Mouse (Mus musculus) lung, embryonic 14.5 days (tissue): ENCODE results near the gene Lhfp. TPM values are rescaled to one million over a fixed set of nuclear protein-coding genes. Genes with fewer than 3 reads are reported as not detected.
"Not testable (repeated sequence)": the region's sequence is repeated elsewhere in the genome, so short reads cannot be mapped to it uniquely, and the experiment has no call there.

Source experiments
- ATAC-seq: fragments of 200-750 bp; cut with Nextera tagmentation; 2 replicates; pipeline ENCODE4 v1.8.0; 2017; ENCODE audit warnings: mild to moderate bottlenecking, moderate TSS enrichment, moderate library complexity; ENCODE audit not compliant: insufficient read depth
- DNase-seq: peaks from one replicate; pipeline ENCODE4 v3.0.0-alpha.2; 2015
- H3K27ac ChIP-seq: fragments of 300-500 bp; sonication (generic); 2 replicates; pipeline ENCODE4 v1.5.1; 2014; ENCODE audit warnings: low read depth, mild to moderate bottlenecking, moderate library complexity
- H3K27me3 ChIP-seq: fragments of 300-500 bp; sonication (generic); 2 replicates; pipeline ENCODE4 v1.6.1; 2014; ENCODE audit warnings: low read length, control low read depth; ENCODE audit not compliant: insufficient read depth
- H3K36me3 ChIP-seq: fragments of 300-500 bp; sonication (generic); 2 replicates; pipeline ENCODE4 v1.6.1; 2014; ENCODE audit warnings: control low read depth; ENCODE audit not compliant: insufficient read depth
- H3K4me1 ChIP-seq: fragments of 300-500 bp; sonication (generic); 2 replicates; pipeline ENCODE4 v1.6.1; 2014; ENCODE audit warnings: antibody characterized with exemption, control low read depth; ENCODE audit not compliant: insufficient read depth
- H3K4me2 ChIP-seq: fragments of 300-500 bp; sonication (generic); 2 replicates; pipeline ENCODE4 v1.6.1; 2014; ENCODE audit warnings: mild to moderate bottlenecking
- H3K4me3 ChIP-seq: fragments of 300-500 bp; sonication (generic); 2 replicates; pipeline ENCODE4 v1.5.1; 2014; ENCODE audit warnings: low read depth, low read length
- H3K9ac ChIP-seq: fragments of 300-500 bp; sonication (generic); 2 replicates; pipeline ENCODE4 v1.6.1; 2014
- H3K9me3 ChIP-seq: fragments of 300-500 bp; sonication (generic); 2 replicates; pipeline ENCODE4 v1.6.1; 2016; ENCODE audit warnings: low read depth, low read length, control low read depth
- CTCF ChIP-seq: IDR thresholded peaks from 2 replicates; pipeline ENCODE4 v1.5.1; 2016; ENCODE audit warnings: antibody characterized with exemption, low read depth
- WGBS: fragments of 180-500 bp; shearing (Covaris S2); extraction: QIAGEN DNeasy Blood & Tissue Kit; methylation state at CpG from one replicate; pipeline ENCODE4 v1.1.7; 2014; 5-methylcytosine and 5-hydroxymethylcytosine counted together
- polyA plus RNA-seq: library from polyadenylated mRNA; unstranded; fragments of >200 nt; fragmentation: Nextera tagmentation; extraction: Ambion mirVana; gene quantifications from 2 replicates; pipeline ENCODE4 v1.2.1, GENCODE M21; 2014

The Lhfp gene
- polyA plus RNA-seq, 1 experiment from 2014 or later = 63.8 TPM

DNA sequence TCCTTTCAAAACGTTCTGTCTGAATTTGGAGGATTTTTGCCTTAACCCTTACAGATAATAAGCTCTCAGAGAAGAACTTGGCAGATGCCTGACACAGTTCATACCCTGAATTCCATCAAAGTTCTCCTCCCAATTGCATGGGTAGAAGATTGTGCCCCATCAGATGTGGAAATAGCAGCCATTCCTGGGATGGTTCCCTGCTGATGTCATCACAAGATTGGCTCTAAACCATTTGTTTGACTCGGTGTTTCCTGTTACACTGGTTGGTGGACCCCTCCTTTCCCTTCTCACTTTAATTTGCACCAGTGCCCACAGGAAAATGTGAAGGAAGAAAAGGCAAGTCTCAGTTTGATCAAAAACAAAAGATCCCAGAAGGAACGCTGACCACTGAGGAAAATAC, 68.6 kb downstream of the Lhfp start:
- peak; percentile 40 for DNase-seq
- Histone ChIP-seq H3K9ac (no peak overlapping the region), H3K4me1 (no peaks in the 10 kb centered on the region), H3K9me3 (peaks cover 3% of the 10 kb centered on the region; the same call in 1 of the 2 replicates), H3K27ac (no peak overlapping the region), H3K4me2 (no peak overlapping the region), H3K27me3 (no peaks in the 10 kb centered on the region), H3K4me3 (no peak overlapping the region), H3K36me3 (no peaks in the 10 kb centered on the region)
- 25% methylated on average over 3 of the region's 3 CpGs for WGBS
- TF ChIP-seq CTCF = no peak
- ATAC-seq = no peak

DNA sequence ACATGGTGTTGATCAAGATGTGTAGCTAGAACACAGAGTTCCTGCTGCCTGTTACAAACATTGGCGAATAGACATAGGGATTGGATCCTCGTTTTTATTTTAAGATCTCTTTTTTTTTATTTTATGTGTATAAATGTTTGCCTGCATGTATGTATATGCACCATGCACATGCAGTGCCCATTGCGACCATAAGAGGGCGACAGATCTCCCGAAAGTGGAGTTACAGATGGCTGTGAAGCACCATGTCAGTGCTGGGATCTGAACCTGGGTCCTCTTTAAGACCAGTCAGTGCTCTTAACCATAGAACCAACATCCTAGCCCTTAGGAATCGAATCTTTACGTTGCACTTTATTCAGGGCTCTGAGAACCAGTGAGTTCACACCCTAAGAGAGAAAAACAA, 70.7 kb downstream of the Lhfp start:
- Histone ChIP-seq H3K27me3 (no peaks in the 10 kb centered on the region), H3K27ac (no peak overlapping the region), H3K4me3 (no peak overlapping the region), H3K9me3 (peaks cover 3% of the 10 kb centered on the region; the same call in 1 of the 2 replicates), H3K36me3 (no peaks in the 10 kb centered on the region), H3K4me1 (no peaks in the 10 kb centered on the region), H3K4me2 (no peak overlapping the region), H3K9ac (no peak overlapping the region)
- ATAC-seq (no peak), DNase-seq (no peak)
- peak; percentile 34 for TF ChIP-seq CTCF
- whole genome bisulfite sequencing = 93% methylated on average over 7 of the region's 7 CpGs

DNA sequence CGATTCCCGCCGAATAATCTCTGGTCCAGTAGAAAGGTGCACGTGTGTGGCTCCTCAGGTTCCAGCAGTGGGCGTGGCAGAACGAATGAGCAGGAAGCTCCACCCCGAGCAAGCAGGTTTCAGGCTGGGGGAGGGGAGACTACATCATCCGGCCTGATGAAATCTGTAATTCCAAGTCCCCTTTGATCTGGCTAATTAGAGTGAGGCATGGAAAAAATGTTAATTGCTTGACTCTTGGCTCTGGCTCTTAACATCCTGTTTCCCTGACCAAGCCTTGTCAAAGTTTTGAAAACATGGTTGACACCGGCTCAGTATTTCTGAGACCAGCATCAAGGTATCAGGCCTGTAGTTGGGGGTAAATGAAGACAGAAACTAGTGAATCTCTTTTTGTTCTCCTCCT, 77.4 kb downstream of the Lhfp start:
- not testable (repeated sequence) for H3K27ac ChIP-seq, H3K4me2 ChIP-seq, H3K9me3 ChIP-seq, H3K4me1 ChIP-seq, H3K4me3 ChIP-seq, ATAC-seq, H3K27me3 ChIP-seq, H3K9ac ChIP-seq, H3K36me3 ChIP-seq
- DNase-seq = peak; percentile 13
- WGBS = 65% methylated on average over 3 of the region's 9 CpGs

DNA sequence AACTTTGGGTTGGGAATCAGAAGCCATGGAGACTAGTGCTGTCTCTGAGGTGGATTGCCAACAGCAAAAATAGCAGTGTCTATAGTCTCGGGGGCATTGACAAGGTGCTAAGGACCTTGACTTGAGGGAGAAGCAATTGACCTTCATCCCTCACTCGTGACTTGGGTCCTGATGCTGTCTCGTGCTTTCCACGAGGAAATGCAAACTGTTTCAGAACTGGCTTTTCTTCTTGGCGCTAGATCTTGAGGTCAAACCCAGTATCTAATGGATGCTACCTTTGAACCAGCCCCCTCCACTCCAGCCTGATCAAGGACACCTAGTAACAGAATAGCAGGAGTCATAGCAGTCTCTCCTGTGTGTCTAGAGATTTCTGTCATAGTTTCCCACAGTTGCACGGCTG, 78.7 kb downstream of the Lhfp start:
- Histone ChIP-seq H3K9me3 (no peaks in the 10 kb centered on the region), H3K9ac (no peak overlapping the region), H3K27me3 (no peaks in the 10 kb centered on the region), H3K4me3 (no peak overlapping the region), H3K36me3 (no peaks in the 10 kb centered on the region), H3K4me1 (no peaks in the 10 kb centered on the region), H3K27ac (no peak overlapping the region), H3K4me2 (no peak overlapping the region)
- no peak for TF ChIP-seq CTCF
- ATAC-seq (no peak), DNase-seq (no peak)
- 79% methylated on average over 6 of the region's 6 CpGs for WGBS

DNA sequence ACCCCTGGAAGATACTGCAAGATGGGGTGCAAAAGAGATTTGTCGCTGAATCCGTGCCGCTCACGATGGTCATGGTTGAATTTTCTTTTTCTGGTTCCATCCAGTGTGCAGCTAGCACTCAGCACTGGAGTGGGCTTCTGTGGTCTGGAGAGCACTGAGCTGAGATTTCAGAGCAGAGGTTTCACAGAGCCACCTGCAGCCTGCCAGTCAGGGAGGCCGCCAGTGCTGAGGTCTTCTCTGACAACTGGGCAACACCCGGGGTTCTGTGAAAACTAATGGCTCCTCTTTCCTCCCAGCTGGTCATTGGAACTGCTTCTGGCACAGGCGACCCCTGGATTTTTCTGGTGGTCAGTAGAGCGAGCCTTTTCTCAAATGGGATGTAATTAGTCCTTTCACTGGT, 84.2 kb downstream of the Lhfp start:
- Histone ChIP-seq H3K9ac (no peak overlapping the region), H3K9me3 (no peaks in the 10 kb centered on the region), H3K27me3 (no peaks in the 10 kb centered on the region), H3K4me1 (no peaks in the 10 kb centered on the region), H3K4me2 (no peak overlapping the region), H3K36me3 (no peaks in the 10 kb centered on the region), H3K27ac (no peak overlapping the region), H3K4me3 (no peak overlapping the region)
- DNase-seq (no peak), ATAC-seq (no peak)
- 68% methylated on average over 8 of the region's 8 CpGs for WGBS
- no peak for TF ChIP-seq CTCF

DNA sequence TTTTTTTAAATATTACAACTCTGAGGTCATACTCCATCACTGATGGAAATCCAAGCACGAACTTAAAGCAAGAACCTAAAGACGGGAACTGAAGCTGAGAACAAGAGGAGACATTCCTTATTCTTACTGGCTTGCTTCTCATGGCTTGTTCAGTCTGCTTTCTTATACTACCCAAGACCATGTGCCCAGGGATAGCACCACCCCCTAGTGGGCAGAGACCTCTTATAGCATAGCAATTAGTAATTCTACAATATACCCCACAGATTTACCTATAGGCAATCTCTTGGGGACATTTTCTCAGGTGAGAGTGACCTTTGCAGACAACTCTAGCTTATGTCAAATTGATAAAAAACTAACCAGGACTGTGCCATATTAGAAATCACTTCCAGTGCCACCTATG, 97.5 kb downstream of the Lhfp start:
- H3K4me3 ChIP-seq = no peak overlapping the region
- no peaks in the 10 kb centered on the region for H3K4me1 ChIP-seq
- no peak overlapping the region for H3K9ac ChIP-seq
- no peak for ATAC-seq
- no peaks in the 10 kb centered on the region for H3K9me3 ChIP-seq
- DNase-seq = peak; percentile 30
- no peak overlapping the region for H3K4me2 ChIP-seq
- H3K27me3 ChIP-seq = no peaks in the 10 kb centered on the region
- WGBS = 88% methylated on average over 2 of the region's 2 CpGs
- TF ChIP-seq CTCF = peak; percentile 40
- no peaks in the 10 kb centered on the region for H3K36me3 ChIP-seq
- H3K27ac ChIP-seq = no peak overlapping the region

DNA sequence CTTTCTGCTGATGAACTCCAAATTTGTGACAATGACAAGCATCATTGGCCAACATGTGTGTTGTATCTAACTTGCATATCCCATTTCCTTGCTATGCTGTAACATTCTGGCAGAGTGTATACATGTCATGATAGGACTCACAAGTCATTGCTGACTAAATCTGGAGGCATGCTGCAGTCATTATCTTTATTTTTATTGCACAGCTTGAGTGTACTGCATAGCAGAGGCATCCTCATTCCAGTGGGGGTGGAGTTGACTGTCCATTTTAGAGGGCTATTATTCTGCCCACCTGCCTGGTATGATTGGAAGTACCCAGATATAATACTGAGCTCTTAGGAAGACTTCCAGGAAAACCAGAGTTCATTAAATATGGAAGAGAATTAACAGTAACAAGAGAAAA, 97.9 kb downstream of the Lhfp start:
- ATAC-seq (no peak), DNase-seq (no peak)
- Histone ChIP-seq H3K27ac (no peak overlapping the region), H3K36me3 (no peaks in the 10 kb centered on the region), H3K4me2 (no peak overlapping the region), H3K4me3 (no peak overlapping the region), H3K27me3 (no peaks in the 10 kb centered on the region), H3K9ac (no peak overlapping the region), H3K9me3 (no peaks in the 10 kb centered on the region), H3K4me1 (no peaks in the 10 kb centered on the region)
- no peak for TF ChIP-seq CTCF

DNA sequence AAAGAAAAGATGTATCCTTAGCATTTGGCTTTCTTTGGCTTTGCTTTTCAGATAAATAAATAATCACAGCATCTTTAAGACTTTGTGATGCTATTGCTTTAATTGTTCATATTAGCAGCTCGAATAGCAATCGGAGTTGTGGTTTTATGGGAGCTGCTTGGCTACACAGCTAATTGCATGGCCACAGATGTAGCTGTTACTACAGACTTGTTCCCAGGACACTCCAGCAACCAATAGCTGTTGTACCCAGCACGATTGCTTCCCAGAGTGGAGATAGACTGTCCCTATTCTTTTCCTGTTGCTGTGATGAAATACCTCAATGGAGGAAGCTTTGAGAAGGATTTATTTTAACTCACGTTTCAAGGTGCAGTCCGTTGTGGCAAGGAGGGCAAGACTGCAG, 98.3 kb downstream of the Lhfp start:
- DNase-seq (no peak), ATAC-seq (no peak)
- Histone ChIP-seq H3K27me3 (no peaks in the 10 kb centered on the region), H3K4me1 (no peaks in the 10 kb centered on the region), H3K9ac (no peak overlapping the region), H3K4me3 (no peak overlapping the region), H3K9me3 (no peaks in the 10 kb centered on the region), H3K4me2 (no peak overlapping the region), H3K36me3 (no peaks in the 10 kb centered on the region), H3K27ac (no peak overlapping the region)
- 82% methylated on average over 5 of the region's 5 CpGs for WGBS
- no peak for TF ChIP-seq CTCF
